10 mouse cellular contexts compared by ENCODE assay signal in genomic region chr9:61349697-61350096, GRCm38 (mm10). TPM values are rescaled to one million over a fixed set of nuclear protein-coding genes. Genes with fewer than 3 reads are reported as not detected.
DNase-seq lines count a peak whose midpoint lies in the region; ATAC-seq and TF ChIP-seq lines count a peak whose summit lies in the region.
"Had no signal": no experiment of that assay in that cellular context is flagged by ENCODE, and none has a peak within 500 bp of the region (broad histone marks: within the 10 kb centered on the region; RNA-seq: fewer than 3 reads in every experiment).

No protein-coding gene starts in this region.

- TF ChIP-seq POLR2A in heart, adult 2 months (IDR thresholded peaks at IDR 0.05; ENCODE audit: insufficient read depth, low read depth, low read length): no peak
- TF ChIP-seq POLR2A in cerebellum, adult 2 months (IDR thresholded peaks at IDR 0.05; ENCODE audit: borderline replicate concordance, insufficient read depth, low read length): no peak

- WGBS in heart, adult 2 months: 51% methylated on average over 7 of the region's 7 CpGs
- WGBS in kidney, postnatal 0 days: 67% methylated on average over 7 of the region's 7 CpGs
- 87% methylated on average over 7 of the region's 7 CpGs for WGBS in cerebellum, adult 2 months
- 70% methylated on average over 7 of the region's 7 CpGs for WGBS in hindbrain, postnatal 0 days
- 92% methylated on average over 7 of the region's 7 CpGs for whole genome bisulfite sequencing in forebrain, embryonic 11.5 days

- TF ChIP-seq EP300 in heart, adult 2 months (IDR thresholded peaks at IDR 0.05; ENCODE audit: insufficient read depth, low read depth, low read length): peak; percentile 92

- H3K36me3 ChIP-seq in heart, adult 2 months (ENCODE audit: control insufficient read depth, insufficient read depth, low read length): no peaks in the 10 kb centered on the region
- no peaks in the 10 kb centered on the region for H3K36me3 ChIP-seq in kidney, postnatal 0 days (ENCODE audit: insufficient read depth, low read length)
- H3K36me3 ChIP-seq in hindbrain, postnatal 0 days (ENCODE audit: insufficient read depth, low read length): no peaks in the 10 kb centered on the region
- no peaks in the 10 kb centered on the region for H3K36me3 ChIP-seq in forebrain, embryonic 11.5 days (ENCODE audit: control insufficient read depth, insufficient read depth, low read length)
- H3K36me3 ChIP-seq: embryonic facial prominence, embryonic 15.5 days; limb, embryonic 13.5 days had no signal

- H3K4me2 ChIP-seq in kidney, postnatal 0 days (ENCODE audit: low read length): no peak overlapping the region
- H3K4me2 ChIP-seq in hindbrain, postnatal 0 days (ENCODE audit: low read depth, low read length): no peak overlapping the region
- no peak overlapping the region for H3K4me2 ChIP-seq in forebrain, embryonic 11.5 days (ENCODE audit: low read depth, low read length, severe bottlenecking)
- H3K4me2 ChIP-seq: embryonic facial prominence, embryonic 15.5 days; limb, embryonic 13.5 days had no signal

- peaks cover under 1% of the 10 kb centered on the region; the same call in 1 of the 2 replicates for H3K27me3 ChIP-seq in heart, adult 2 months (ENCODE audit: control insufficient read depth, insufficient read depth, low read length)
- H3K27me3 ChIP-seq in kidney, postnatal 0 days (ENCODE audit: insufficient read depth, low read length): no peaks in the 10 kb centered on the region
- no peaks in the 10 kb centered on the region for H3K27me3 ChIP-seq in cerebellum, adult 2 months (ENCODE audit: control insufficient read depth, insufficient read depth, low read length)
- no peaks in the 10 kb centered on the region for H3K27me3 ChIP-seq in hindbrain, postnatal 0 days (ENCODE audit: insufficient read depth, low read length)
- no peaks in the 10 kb centered on the region; the same call in 1 of the 2 replicates for H3K27me3 ChIP-seq in forebrain, embryonic 11.5 days (ENCODE audit: control insufficient read depth, insufficient read depth, low read length)

- intact Hi-C loops in gastrocnemius, postnatal 14 days (cut with DNase I; ENCODE audit: low total_unique reads): loop anchor here (10.0 kb wide), 1 partner anchor 295 kb away; no protein-coding TSS in a partner anchor
- intact Hi-C loops in heart, adult 2 months (cut with DNase I): loop anchor here (1.0 to 5.0 kb wide), 5 partner anchors 19 to 317 kb away; no protein-coding TSS in a partner anchor

- peak; percentile 30 for DNase-seq in gastrocnemius, postnatal 14 days
- no peak for DNase-seq in gastrocnemius, adult 8-10 months (ENCODE audit: low spot score in 2 of 2)
- DNase-seq in heart, adult 2 months: peak; percentile 58 to 80
- DNase-seq in kidney, postnatal 0 days (ENCODE audit: low spot score): peak; percentile 72
- peak; percentile 71 to 79 for DNase-seq in monocyte, adult 2 months (ENCODE audit: low read depth in 1 of 2, low spot score in 2 of 2)
- no peak for DNase-seq in cerebellum, adult 2 months
- no peak for DNase-seq in hindbrain, postnatal 0 days (ENCODE audit: low spot score)
- no peak for DNase-seq in forebrain, embryonic 11.5 days (ENCODE audit: low spot score)

- no peak for ATAC-seq in kidney, postnatal 0 days (replicated peaks; ENCODE audit: low FRiP score, low read depth)
- no peak for ATAC-seq in hindbrain, postnatal 0 days
- ATAC-seq in forebrain, embryonic 11.5 days (replicated peaks; ENCODE audit: low FRiP score): no peak

- H3K4me1 ChIP-seq in heart, adult 2 months (ENCODE audit: control insufficient read depth, insufficient read depth, low read length): peaks cover 15% of the 10 kb centered on the region
- H3K4me1 ChIP-seq in kidney, postnatal 0 days (replicated peaks; ENCODE audit: insufficient read depth, low read length): peaks cover 12% of the 10 kb centered on the region; the same call in 1 of the 2 replicates
- peaks cover 7% of the 10 kb centered on the region for H3K4me1 ChIP-seq in cerebellum, adult 2 months (ENCODE audit: control insufficient read depth, insufficient read depth, low read length)
- H3K4me1 ChIP-seq in hindbrain, postnatal 0 days (ENCODE audit: insufficient read depth, low read length): peaks cover 7% of the 10 kb centered on the region; the same call in 1 of the 2 replicates
- no peaks in the 10 kb centered on the region for H3K4me1 ChIP-seq in forebrain, embryonic 11.5 days (replicated peaks; ENCODE audit: control insufficient read depth, insufficient read depth, low read length)
- H3K4me1 ChIP-seq: embryonic facial prominence, embryonic 15.5 days had no signal

- H3K9ac ChIP-seq in heart, adult 2 months (ENCODE audit: low read depth, low read length): no peak overlapping the region
- no peak overlapping the region for H3K9ac ChIP-seq in kidney, postnatal 0 days (ENCODE audit: low read depth, low read length)
- H3K9ac ChIP-seq in hindbrain, postnatal 0 days (replicated peaks; ENCODE audit: low read length): no peak overlapping the region
- no peak overlapping the region for H3K9ac ChIP-seq in forebrain, embryonic 11.5 days (ENCODE audit: low read length)
- H3K9ac ChIP-seq: embryonic facial prominence, embryonic 15.5 days; limb, embryonic 13.5 days had no signal

- no peaks in the 10 kb centered on the region for H3K79me2 ChIP-seq in heart, adult 2 months (replicated peaks; ENCODE audit: control insufficient read depth, insufficient read depth, low read length)

- TF ChIP-seq CTCF in heart, adult 2 months (IDR thresholded peaks at IDR 0.05): peak; percentile 33
- TF ChIP-seq CTCF in kidney, postnatal 0 days (IDR thresholded peaks at IDR 0.05; ENCODE audit: low read depth): no peak
- no peak for TF ChIP-seq CTCF in cerebellum, adult 2 months (IDR thresholded peaks at IDR 0.05; ENCODE audit: borderline replicate concordance, insufficient read depth, low read depth, low read length)
- no peak for TF ChIP-seq CTCF in hindbrain, postnatal 0 days (IDR thresholded peaks at IDR 0.05; ENCODE audit: low read depth)

- H3K27ac ChIP-seq in heart, adult 2 months: no peak overlapping the region
- 0 out of 2 replicates have a peak overlapping the region, but pooled peaks have one; percentile 51 for H3K27ac ChIP-seq in kidney, postnatal 0 days
- no peak overlapping the region for H3K27ac ChIP-seq in cerebellum, adult 2 months (ENCODE audit: insufficient read depth, low read length)
- no peak overlapping the region for H3K27ac ChIP-seq in hindbrain, postnatal 0 days
- H3K27ac ChIP-seq in forebrain, embryonic 11.5 days (ENCODE audit: low read depth, low read length): no peak overlapping the region
- H3K27ac ChIP-seq: embryonic facial prominence, embryonic 15.5 days; limb, embryonic 13.5 days had no signal

- no peaks in the 10 kb centered on the region for H3K9me3 ChIP-seq in kidney, postnatal 0 days (replicated peaks; ENCODE audit: low read length)
- H3K9me3 ChIP-seq in hindbrain, postnatal 0 days (ENCODE audit: low read length): no peaks in the 10 kb centered on the region
- no peaks in the 10 kb centered on the region for H3K9me3 ChIP-seq in forebrain, embryonic 11.5 days (ENCODE audit: control insufficient read depth, low read length)
- H3K9me3 ChIP-seq: embryonic facial prominence, embryonic 15.5 days; limb, embryonic 13.5 days had no signal

- H3K4me3 ChIP-seq in heart, adult 2 months: no peak overlapping the region
- no peak overlapping the region for H3K4me3 ChIP-seq in kidney, postnatal 0 days (replicated peaks; ENCODE audit: low read depth, low read length)
- H3K4me3 ChIP-seq in cerebellum, adult 2 months (replicated peaks; ENCODE audit: insufficient read depth, low read depth, low read length): no peak overlapping the region
- H3K4me3 ChIP-seq in hindbrain, postnatal 0 days (ENCODE audit: low read length): no peak overlapping the region
- H3K4me3 ChIP-seq in forebrain, embryonic 11.5 days (ENCODE audit: low read depth, low read length): no peak overlapping the region
- H3K4me3 ChIP-seq: embryonic facial prominence, embryonic 15.5 days; limb, embryonic 13.5 days had no signal

RNA-seq across cellular contexts. Expression of gene Tle3, which starts 22.5 kb away (rescaled TPM):
- total RNA-seq in gastrocnemius, postnatal 14 days (2021): 10 to 100 TPM; 12.5 to 14.2 TPM
- total RNA-seq in gastrocnemius, adult 8-10 months (2022): 1 to 10 TPM; 3.2 to 6.7 (median 4.3) TPM
- total RNA-seq in heart, adult 2 months (2021): 10 to 100 TPM; 16.5 to 16.8 TPM
- 15.7 and 16.6 TPM in 2 replicates for polyA plus RNA-seq in heart, adult 2 months (2012; rRNA removed)
- polyA plus RNA-seq in kidney, postnatal 0 days (2015; fragmentation: Nextera tagmentation; extraction: Ambion mirVana): 22.0 and 22.9 TPM in 2 replicates
- 50.6 and 62.0 TPM in 2 replicates for polyA plus RNA-seq in cerebellum, adult 2 months (2012; rRNA removed)
- total RNA-seq in hindbrain, postnatal 0 days (2014; rRNA removed): 74.1 and 81.3 TPM in 2 replicates
- 15.5 and 17.7 TPM in 2 replicates for polyA plus RNA-seq in hindbrain, postnatal 0 days (2015; fragmentation: Nextera tagmentation; extraction: Ambion mirVana)
- polyA plus RNA-seq in forebrain, embryonic 11.5 days (2014; fragmentation: Nextera tagmentation; extraction: Ambion mirVana): 57.8 and 58.2 TPM in 2 replicates

Comparison
In these comparisons a context has a peak if more than half of its experiments do, and no peak if none do; other contexts are left out.
1. DNase-seq: peak in gastrocnemius, postnatal 14 days (single experiment), heart, adult 2 months (2 of 2), kidney, postnatal 0 days (single experiment) and monocyte, adult 2 months (2 of 2); none in gastrocnemius, adult 8-10 months (0 of 2), cerebellum, adult 2 months (0 of 2), hindbrain, postnatal 0 days (single experiment) and forebrain, embryonic 11.5 days (single experiment).